8 mouse cellular contexts compared by ENCODE assay signal in the genomic region with DNA sequence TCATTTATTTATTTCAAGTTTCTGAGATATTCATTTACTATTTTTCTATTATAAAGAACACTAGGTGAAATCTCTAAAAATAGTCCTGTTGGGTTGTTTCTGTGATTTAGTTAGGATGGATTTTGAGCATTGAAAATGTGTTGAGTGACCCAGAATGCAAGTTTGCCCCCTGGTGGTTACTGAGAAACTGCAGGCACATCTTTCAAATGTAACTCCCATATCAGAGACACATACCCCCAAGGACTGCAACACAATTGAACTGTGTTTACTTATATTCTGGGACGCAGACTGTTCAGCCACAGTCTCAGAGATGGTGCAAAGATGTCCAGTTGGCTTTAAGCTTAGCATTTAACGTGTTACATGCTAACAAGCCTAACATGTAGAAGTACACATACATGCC.
A peak's percentile ranks its signal among the peaks of the same experiment; 100 is the strongest.
DNase-seq lines count a peak whose midpoint lies in the region; ATAC-seq and TF ChIP-seq lines count a peak whose summit lies in the region.

No protein-coding gene starts in this region.

- no peaks in the 10 kb centered on the region for H3K9me3 ChIP-seq in embryonic facial prominence, embryonic 14.5 days (ENCODE audit: control insufficient read depth, low read length)

- H3K27ac ChIP-seq in embryonic facial prominence, embryonic 14.5 days (replicated peaks; ENCODE audit: low read depth, low read length): no peak overlapping the region

- peak; percentile 39; the same call in 1 of the 2 replicates for TF ChIP-seq CTCF in lung, adult 2 months (IDR thresholded peaks at IDR 0.05; ENCODE audit: insufficient read depth, low read length)

- H3K4me2 ChIP-seq in embryonic facial prominence, embryonic 14.5 days (ENCODE audit: low read depth, low read length): no peak overlapping the region

- peaks cover 40% of the 10 kb centered on the region for H3K36me3 ChIP-seq in embryonic facial prominence, embryonic 14.5 days (ENCODE audit: control insufficient read depth, insufficient read depth, low read length)

- H3K4me1 ChIP-seq in embryonic facial prominence, embryonic 14.5 days (ENCODE audit: control insufficient read depth, insufficient read depth, low read length): no peaks in the 10 kb centered on the region
- no peaks in the 10 kb centered on the region for H3K4me1 ChIP-seq in lung, adult 2 months (ENCODE audit: control insufficient read depth, insufficient read depth, low read length)

- no peak overlapping the region for H3K9ac ChIP-seq in embryonic facial prominence, embryonic 14.5 days (ENCODE audit: low read depth, low read length)

- no peak for TF ChIP-seq POLR2A in lung, adult 2 months (IDR thresholded peaks at IDR 0.05; ENCODE audit: borderline replicate concordance, extremely low read depth, low read depth, low read length)

- WGBS in embryonic facial prominence, embryonic 14.5 days: 28% methylated on average over 2 of the region's 2 CpGs
- 13% methylated on average over 2 of the region's 2 CpGs for WGBS in lung, adult 2 months

- no peaks in the 10 kb centered on the region for H3K27me3 ChIP-seq in embryonic facial prominence, embryonic 14.5 days (replicated peaks; ENCODE audit: control insufficient read depth, insufficient read depth, low read length)

- DNase-seq in adrenal gland, adult (ENCODE audit: inconsistent age in 2 of 2, low spot score in 1 of 2): peak; percentile 28 to 80
- no peak for DNase-seq in adrenal gland, adult 8-10 months
- DNase-seq in urinary bladder, postnatal 25 days (ENCODE audit: low spot score): peak; percentile 44
- no peak for DNase-seq in urinary bladder, postnatal 4 days (ENCODE audit: low spot score in 2 of 2)
- DNase-seq in embryonic facial prominence, embryonic 14.5 days (ENCODE audit: low spot score): peak; percentile 38
- DNase-seq in kidney, postnatal 36 days: peak; percentile 28 to 81
- DNase-seq in lung, adult 2 months: peak; percentile 37
- peak; percentile 4 to 7 for DNase-seq in right cerebral cortex, postnatal 36 days (ENCODE audit: low spot score in 2 of 2)

- no peak overlapping the region for H3K4me3 ChIP-seq in embryonic facial prominence, embryonic 14.5 days (ENCODE audit: low read depth, low read length)
- H3K4me3 ChIP-seq in lung, adult 2 months (replicated peaks; ENCODE audit: extremely low read depth, low read depth, low read length): no peak overlapping the region

- ATAC-seq in embryonic facial prominence, embryonic 14.5 days (ENCODE audit: low read depth): no peak

Comparison
In these comparisons a context has a peak if more than half of its experiments do, and no peak if none do; other contexts are left out.
1. DNase-seq: peak in adrenal gland, adult (2 of 2), urinary bladder, postnatal 25 days (single experiment), embryonic facial prominence, embryonic 14.5 days (single experiment), kidney, postnatal 36 days (2 of 2), lung, adult 2 months (single experiment) and right cerebral cortex, postnatal 36 days (2 of 2); none in adrenal gland, adult 8-10 months (single experiment) and urinary bladder, postnatal 4 days (0 of 2).